Mouse (Mus musculus): ENCODE results near the gene Zscan2. TPM values are rescaled to one million over a fixed set of nuclear protein-coding genes. Genes with fewer than 3 reads are reported as not detected.

The Zscan2 gene
- total RNA-seq, 2 experiments from 2014 or later, result 12.2 to 13.0 TPM

GRCm38 (mm10) chr7:80843176-80843575 lies 17.5 kb upstream of the Zscan2 start:
- DNase-seq (ENCODE audit: low spot score in 2 of 2), result no peak

GRCm38 (mm10) chr7:80843910-80844640 lies 16.6 kb upstream of the Zscan2 start:
- no peak for DNase-seq (ENCODE audit: low spot score in 2 of 2)

GRCm38 (mm10) chr7:80844691-80845090 lies 16.0 kb upstream of the Zscan2 start:
- no peak for DNase-seq (ENCODE audit: low spot score in 2 of 2)

GRCm38 (mm10) chr7:80845621-80846279 lies 15.0 kb upstream of the Zscan2 start:
- DNase-seq (ENCODE audit: low spot score in 2 of 2), result no peak

GRCm38 (mm10) chr7:80846280-80846678 lies 14.4 kb upstream of the Zscan2 start:
- DNase-seq (ENCODE audit: low spot score in 2 of 2), result no peak

GRCm38 (mm10) chr7:80846709-80847108 lies 14.0 kb upstream of the Zscan2 start:
- DNase-seq (ENCODE audit: low spot score in 2 of 2), result no peak

GRCm38 (mm10) chr7:80849267-80849666 lies 11.5 kb upstream of the Zscan2 start:
- no peak for DNase-seq (ENCODE audit: low spot score in 2 of 2)

- DNase-seq (ENCODE audit: low spot score in 2 of 2), result peak in 1 of 2 experiments; percentile 53
These were observed 11.0 kb upstream of the Zscan2 start for GRCm38 (mm10) chr7:80849710-80850109.

- no peak for DNase-seq (ENCODE audit: low spot score in 2 of 2)
These were observed 10.2 kb upstream of the Zscan2 start for GRCm38 (mm10) chr7:80850520-80850919.

GRCm38 (mm10) chr7:80853218-80853617 lies 7.5 kb upstream of the Zscan2 start:
- no peak for DNase-seq (ENCODE audit: low spot score in 2 of 2)

- peak; percentile 32 to 48 for DNase-seq (ENCODE audit: low spot score in 2 of 2)
These were observed 5.4 kb upstream of the Zscan2 start for GRCm38 (mm10) chr7:80855316-80855715.

- peak; percentile 65 to 79 for DNase-seq (ENCODE audit: low spot score in 2 of 2)
These were observed 3.5 kb upstream of the Zscan2 start for GRCm38 (mm10) chr7:80857181-80857580.

GRCm38 (mm10) chr7:80860227-80860626 lies 493 bp upstream of the Zscan2 start:
- no peak for DNase-seq (ENCODE audit: low spot score in 2 of 2)

- no peak for DNase-seq (ENCODE audit: low spot score in 2 of 2)
These were observed 1.8 kb downstream of the Zscan2 start for GRCm38 (mm10) chr7:80862475-80862874.

- no peak for DNase-seq (ENCODE audit: low spot score in 2 of 2)
These were observed 2.8 kb downstream of the Zscan2 start for GRCm38 (mm10) chr7:80863520-80863919.

GRCm38 (mm10) chr7:80864151-80864550 lies 3.4 kb downstream of the Zscan2 start:
- no peak for DNase-seq (ENCODE audit: low spot score in 2 of 2)

GRCm38 (mm10) chr7:80864831-80865230 lies 4.1 kb downstream of the Zscan2 start:
- no peak for DNase-seq (ENCODE audit: low spot score in 2 of 2)

- no peak for DNase-seq (ENCODE audit: low spot score in 2 of 2)
These were observed 4.8 kb downstream of the Zscan2 start for GRCm38 (mm10) chr7:80865521-80865920.

- DNase-seq (ENCODE audit: low spot score in 2 of 2), result no peak
These were observed 5.9 kb downstream of the Zscan2 start for GRCm38 (mm10) chr7:80866514-80867147.

- DNase-seq (ENCODE audit: low spot score in 2 of 2), result no peak
These were observed 8.0 kb downstream of the Zscan2 start for GRCm38 (mm10) chr7:80868686-80869085.

- no peak for DNase-seq (ENCODE audit: low spot score in 2 of 2)
These were observed 12.3 kb downstream of the Zscan2 start for GRCm38 (mm10) chr7:80873038-80873437.

GRCm38 (mm10) chr7:80873631-80874030 lies 12.9 kb downstream of the Zscan2 start:
- no peak for DNase-seq (ENCODE audit: low spot score in 2 of 2)

Data from layer of hippocampus, postnatal 14 days (tissue).